Mouse (Mus musculus) thymus, postnatal 0 days (tissue): ENCODE measurements around the gene Lingo1. TPM values are rescaled to one million over a fixed set of nuclear protein-coding genes. Genes with fewer than 3 reads are reported as not detected.
A peak's percentile ranks its signal among the peaks of the same experiment; 100 is the strongest.

Experiments
- DNase-seq: peaks from one replicate; pipeline ENCODE4 v3.0.0-alpha.2; 2015; ENCODE audit warnings: low spot score
- polyA plus RNA-seq: library from polyadenylated mRNA; unstranded; fragments of >200 nt; fragmentation: Nextera tagmentation; extraction: Ambion mirVana; gene quantifications from 2 replicates; pipeline ENCODE4 v1.2.1, GENCODE M21; 2015

Lingo1 gene
- polyA plus RNA-seq, 1 experiment from 2014 or later = 1.1 TPM

- DNase-seq = peak; percentile 15
These were observed 160.7 kb downstream of the Lingo1 start for GRCm38 (mm10) chr9:56635498-56636121.

- DNase-seq = no peak
These were observed 161.2 kb downstream of the Lingo1 start for GRCm38 (mm10) chr9:56635121-56635497.

DNA sequence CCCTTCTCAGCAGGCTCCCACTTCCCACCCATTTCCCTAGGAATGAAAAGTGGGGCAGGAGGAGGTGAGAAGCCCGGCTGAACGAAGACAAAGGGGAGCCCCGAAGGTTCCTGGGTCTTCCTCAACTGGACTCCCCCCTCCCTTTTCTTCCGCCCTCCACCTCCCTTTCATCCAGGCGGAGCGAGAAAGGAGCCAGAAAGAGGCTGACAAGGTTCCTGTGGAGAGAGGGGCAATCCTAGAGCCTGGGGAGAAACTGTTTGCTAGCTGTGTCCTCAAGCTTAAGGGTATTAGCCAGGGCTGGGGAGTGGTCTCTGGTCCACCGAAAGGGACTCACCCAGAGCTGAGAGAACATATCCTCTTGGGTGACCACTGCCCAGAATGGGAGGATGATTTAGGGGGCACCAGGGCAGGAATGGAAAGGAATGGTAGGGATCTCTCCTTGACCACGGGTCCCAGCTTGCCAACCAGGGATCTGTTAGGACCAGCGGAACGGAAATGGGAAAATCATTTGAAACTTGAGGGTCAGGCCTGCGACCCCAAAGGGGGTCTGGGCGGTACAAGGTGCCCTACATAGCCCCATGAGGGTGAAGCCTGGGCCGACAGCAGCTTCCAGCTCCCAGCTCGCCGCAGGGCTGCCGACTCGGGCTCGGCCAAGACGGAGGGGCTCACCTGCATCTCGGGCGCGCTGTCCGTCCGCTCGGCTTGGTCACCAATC, 161.7 kb downstream of the Lingo1 start:
- no peak for DNase-seq

DNA sequence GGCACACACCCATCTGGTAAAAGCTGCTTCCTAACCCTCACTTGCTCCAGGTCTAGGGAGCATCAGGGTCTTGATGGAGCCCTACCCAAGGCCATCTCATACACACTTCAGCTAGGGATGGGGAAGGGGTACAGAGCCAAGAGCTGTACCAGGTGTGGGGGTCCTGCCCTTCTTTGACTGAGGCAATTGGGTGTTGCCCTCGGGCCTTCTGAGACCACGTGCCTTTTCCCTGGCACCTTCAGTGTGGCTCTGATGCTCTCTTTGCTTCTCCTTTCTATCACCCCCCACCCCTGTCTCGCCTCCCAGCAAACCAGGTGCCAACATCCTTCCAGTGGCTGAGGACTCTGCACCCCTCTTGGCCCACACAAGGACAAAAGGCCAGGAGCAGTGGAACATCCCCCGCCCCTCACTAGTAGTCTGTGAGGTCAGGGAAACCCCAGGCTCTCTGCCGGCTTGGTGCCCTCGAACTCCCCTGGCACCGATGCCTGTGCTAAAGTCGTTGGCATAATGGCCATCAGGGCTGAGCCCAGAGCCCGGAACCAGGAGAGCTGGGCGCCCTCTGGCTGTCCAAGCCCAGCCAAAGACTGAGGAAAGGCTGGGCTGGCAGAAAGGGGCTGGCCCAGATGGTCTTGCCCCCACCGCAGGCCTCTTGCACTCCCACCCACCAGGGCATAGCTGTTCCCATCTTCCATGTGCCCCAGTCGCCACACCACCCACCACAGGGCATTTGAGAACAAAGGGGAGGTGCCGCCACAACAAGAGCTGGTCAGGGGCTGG, 162.6 kb downstream of the Lingo1 start:
- DNase-seq = no peak

GRCm38 (mm10) chr9:56630945-56631344, 165.3 kb downstream of the Lingo1 start:
- DNase-seq = no peak

GRCm38 (mm10) chr9:56629674-56630397, 166.4 kb downstream of the Lingo1 start:
- DNase-seq = no peak

DNA sequence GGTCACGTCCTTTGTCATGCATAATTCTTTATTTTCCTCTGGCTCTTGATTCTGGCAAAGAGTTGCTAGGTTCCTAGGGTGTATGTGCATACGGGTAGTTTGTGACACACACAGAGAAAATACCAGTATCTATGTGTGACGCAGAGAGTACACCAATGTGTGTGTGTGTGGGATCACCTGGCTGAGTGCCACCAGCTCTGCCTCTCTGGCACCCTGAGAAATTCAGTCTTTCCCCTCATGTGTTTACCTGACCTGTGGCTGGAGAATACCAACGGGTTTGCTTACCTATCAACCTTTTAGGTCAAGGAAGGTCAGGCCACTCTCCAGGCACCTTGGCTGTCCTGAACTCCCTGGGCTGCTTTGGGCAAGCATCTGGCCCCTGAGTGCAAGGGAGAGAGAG, 169.0 kb downstream of the Lingo1 start:
- DNase-seq = no peak

DNA sequence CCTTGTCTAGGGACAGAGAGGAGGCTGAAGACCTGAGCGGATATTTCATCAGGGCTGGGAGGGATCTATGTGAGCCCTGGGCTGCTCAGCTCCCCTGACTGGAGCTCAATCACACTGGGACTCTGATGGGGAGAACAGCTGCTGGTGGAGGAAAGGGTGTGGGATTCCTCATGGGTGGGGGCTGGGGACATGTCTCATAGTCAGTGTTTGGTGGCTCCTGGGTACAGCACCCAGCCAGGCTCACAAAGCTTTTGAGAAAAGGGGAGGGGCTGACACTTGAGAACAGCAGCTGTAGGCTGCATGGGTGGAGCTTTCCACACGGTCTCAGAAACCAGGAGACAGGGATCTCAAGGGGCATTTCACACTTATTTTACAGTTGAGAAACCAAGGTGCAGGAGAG, 171.3 kb downstream of the Lingo1 start:
- DNase-seq = no peak

DNA sequence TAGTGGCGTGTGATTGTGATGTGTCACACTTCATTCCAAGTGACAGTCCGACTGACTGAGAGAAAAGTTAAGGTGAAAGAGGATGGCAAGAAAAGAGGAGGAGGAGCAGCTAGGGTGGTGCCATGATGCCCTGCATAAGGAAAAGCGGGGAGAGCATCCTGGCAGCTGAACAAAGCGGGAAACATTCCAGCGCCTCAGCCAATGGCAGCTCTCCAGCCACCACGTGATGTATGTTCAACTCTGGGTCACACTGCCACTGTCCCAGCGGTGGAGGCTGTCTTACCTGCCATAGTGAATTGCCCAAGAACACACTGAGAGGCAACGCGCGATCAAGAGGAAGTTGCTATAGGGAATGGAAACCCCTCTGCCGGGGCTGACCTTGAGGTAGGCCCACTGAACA, 172.9 kb downstream of the Lingo1 start:
- DNase-seq = no peak

DNA sequence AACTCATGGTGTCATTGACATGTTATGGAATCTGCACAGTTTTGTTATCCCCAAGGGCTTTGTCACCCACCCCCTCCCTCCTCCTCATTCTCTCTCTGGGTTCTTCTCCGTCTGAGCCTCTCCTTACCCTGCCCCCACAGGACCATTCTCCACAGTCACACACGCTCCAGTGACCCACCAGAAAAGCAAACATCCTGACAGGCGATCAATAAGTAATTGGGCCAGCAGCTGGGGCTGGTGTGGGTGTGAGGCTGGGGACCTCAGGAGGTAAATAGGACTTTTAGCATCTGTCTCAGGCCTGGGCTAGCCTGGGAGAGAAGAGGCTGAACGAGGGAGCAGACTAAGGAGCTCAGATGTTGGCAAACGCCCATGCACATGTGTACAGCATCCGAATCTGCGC, 173.5 kb downstream of the Lingo1 start:
- DNase-seq = no peak

DNA sequence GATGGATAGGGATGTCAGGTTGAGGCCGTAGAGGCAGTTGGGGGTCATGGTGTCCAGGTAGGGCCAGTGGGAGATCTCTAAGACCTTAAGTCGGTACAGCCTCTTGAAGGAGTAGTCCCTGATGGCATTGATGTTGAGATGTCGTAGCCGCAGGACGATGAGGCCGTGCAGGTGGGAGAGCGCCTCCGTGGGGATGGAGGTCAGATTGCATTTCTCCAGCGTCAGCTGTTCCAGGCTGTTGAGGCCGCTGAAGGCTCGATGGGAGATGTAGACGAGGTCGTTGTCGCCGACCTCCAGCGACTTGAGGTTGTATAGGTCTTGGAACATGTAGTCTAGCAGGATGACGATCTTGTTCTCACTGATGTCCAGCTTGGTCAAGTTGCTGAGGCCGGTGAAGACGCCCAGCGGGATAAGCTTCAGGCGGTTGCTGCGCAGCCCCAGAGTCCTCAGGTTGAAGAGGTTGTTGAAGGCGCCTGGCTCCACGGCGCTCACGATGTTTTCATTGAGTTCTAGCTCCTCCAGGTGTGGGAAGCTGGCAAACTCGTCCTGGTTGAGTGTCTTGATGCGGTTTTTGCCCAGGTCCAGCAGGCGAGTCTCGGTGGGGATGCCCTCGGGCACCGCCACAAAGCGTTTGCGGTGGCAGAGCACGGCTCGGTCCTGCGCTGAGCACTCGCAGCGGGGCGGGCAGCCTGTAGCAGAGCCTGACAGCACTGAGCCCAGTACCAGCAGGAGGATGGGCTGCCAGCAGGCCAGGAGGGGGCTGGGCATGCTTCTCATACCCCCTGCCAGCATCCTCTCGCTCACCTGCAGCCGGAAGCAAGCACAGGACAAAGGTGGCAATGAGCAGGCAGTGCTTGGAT, 175.5 kb downstream of the Lingo1 start:
- DNase-seq = no peak

DNA sequence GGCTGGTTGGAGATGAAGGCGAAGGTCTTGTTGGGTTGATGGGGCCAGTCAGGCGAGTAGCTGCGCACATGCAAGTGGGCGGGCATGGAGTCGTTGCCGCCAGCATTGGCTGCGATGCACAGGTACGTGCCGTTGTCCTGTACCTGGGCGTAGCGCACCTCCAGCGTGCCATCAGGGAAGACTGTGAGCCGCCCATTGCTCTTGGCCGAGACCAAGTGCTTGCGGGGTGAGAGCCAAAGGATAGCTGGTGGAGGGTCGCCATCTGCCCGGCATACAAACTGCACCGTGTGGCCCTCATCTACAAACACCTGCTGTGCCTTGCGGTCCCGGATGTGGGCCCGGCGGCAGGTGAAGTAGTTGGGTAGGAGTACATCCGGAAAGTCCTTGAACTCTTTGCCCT, 176.6 kb downstream of the Lingo1 start:
- DNase-seq = no peak

DNA sequence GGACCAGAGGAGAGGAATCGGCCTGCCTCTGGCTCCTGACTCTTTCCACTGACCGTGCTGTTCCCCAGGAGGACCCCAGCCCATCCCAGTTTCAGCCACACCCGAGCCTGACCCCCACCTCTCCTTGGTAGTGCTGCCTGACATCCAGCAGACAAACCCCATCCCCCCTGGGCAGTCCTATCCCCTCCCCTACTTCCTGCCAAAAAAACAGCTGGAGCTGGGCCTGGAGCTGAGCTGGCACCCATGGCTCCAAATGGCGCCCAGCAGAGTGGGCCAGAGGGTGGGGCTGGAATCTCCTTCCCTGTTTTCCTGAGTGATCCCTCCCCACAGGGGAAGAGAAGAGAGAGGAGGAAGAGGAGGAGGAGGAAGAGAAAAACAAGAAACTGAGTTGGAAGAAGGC, 177.6 kb downstream of the Lingo1 start:
- no peak for DNase-seq

DNA sequence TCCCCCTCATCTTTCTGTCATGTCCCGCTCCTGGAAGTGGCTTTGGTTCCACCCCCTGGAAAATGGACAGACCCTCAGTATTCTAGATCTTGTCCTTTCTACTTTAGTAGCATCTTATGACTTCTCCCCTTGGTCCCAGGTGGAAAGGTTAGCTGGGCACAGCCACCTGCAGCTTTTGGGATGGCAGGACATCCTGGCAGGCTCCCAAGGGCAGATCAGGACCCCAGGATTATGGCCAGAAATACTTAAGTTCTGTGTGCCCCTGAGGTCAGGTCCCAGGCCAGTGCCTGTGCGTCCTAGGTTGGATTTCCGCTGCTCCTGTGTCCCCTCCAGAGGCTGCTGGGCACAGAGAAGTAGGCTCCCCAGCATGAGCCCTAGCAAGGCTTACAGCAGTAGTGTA, 180.2 kb downstream of the Lingo1 start:
- no peak for DNase-seq

DNA sequence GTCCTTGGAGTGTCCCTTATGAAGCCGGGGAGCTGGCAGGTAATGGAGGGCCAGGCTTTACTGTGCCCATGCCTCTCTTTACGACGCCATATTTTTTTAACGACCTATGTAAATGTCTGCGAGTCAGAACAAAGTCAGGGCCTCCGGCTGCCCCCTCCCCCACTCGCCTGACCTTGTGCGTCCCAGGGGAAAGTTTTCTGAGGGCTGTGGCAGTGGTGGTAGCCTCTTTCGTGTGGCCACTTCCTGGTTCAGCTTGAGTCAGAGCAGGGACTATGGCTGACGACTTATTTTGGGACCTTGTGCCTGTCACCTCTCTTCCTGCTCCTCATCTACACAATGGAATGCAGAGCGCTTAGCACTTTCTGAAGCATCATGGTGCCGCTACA, 183.5 kb downstream of the Lingo1 start:
- no peak for DNase-seq

- no peak for DNase-seq
These were observed 184.1 kb downstream of the Lingo1 start for GRCm38 (mm10) chr9:56611912-56612797.

- DNase-seq = no peak
These were observed 185.3 kb downstream of the Lingo1 start for GRCm38 (mm10) chr9:56610955-56611354.

DNA sequence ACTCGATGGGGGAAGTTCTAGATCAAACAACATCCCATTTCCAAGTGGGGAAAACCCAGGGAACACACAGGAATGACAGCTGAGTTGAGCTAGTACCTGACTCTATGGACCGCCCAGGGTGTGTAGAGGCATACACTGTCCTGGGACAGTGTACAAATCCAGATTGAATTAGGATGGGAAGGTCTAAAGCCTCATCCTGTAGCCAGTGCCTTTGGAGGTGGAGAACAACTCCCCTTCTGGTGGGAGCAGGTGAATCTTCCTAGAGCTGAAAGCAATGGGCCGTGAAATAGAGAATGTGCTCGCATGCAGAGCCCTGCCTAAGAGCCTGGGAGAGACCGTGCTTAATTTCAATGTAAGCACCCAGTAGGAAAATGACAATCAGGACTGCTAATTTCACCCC, 185.8 kb downstream of the Lingo1 start:
- DNase-seq = no peak

GRCm38 (mm10) chr9:56609486-56609885, 186.8 kb downstream of the Lingo1 start:
- DNase-seq = no peak
